Comparison of ENCODE assay signal across 13 mouse cellular contexts in genomic region chr2:26543155-26543554, GRCm38 (mm10). TPM values are rescaled to one million over a fixed set of nuclear protein-coding genes. Genes with fewer than 3 reads are reported as not detected.
DNase-seq lines count a peak whose midpoint lies in the region; ATAC-seq lines count a peak whose summit lies in the region.
"Had no signal": no experiment of that assay in that cellular context is flagged by ENCODE, and none has a peak within 500 bp of the region (broad histone marks: within the 10 kb centered on the region; RNA-seq: fewer than 3 reads in every experiment).

No protein-coding gene starts in this region.

- no peaks in the 10 kb centered on the region for H3K27me3 ChIP-seq in kidney, embryonic 15.5 days
- H3K27me3 ChIP-seq in midbrain, embryonic 11.5 days (ENCODE audit: control insufficient read depth, insufficient read depth, low read length), result no peaks in the 10 kb centered on the region
- no peaks in the 10 kb centered on the region for H3K27me3 ChIP-seq in midbrain, embryonic 16.5 days (ENCODE audit: control insufficient read depth, insufficient read depth, low read depth, low read length)
- H3K27me3 ChIP-seq: hindbrain, embryonic 15.5 days had no signal

- no peak overlapping the region for H3K4me2 ChIP-seq in kidney, embryonic 15.5 days
- no peak overlapping the region for H3K4me2 ChIP-seq in midbrain, embryonic 11.5 days
- no peak overlapping the region for H3K4me2 ChIP-seq in midbrain, embryonic 16.5 days (ENCODE audit: low read length)
- H3K4me2 ChIP-seq: hindbrain, embryonic 15.5 days had no signal

- no peaks in the 10 kb centered on the region for H3K36me3 ChIP-seq in kidney, embryonic 15.5 days
- H3K36me3 ChIP-seq in midbrain, embryonic 11.5 days (ENCODE audit: control insufficient read depth, insufficient read depth, low read length), result no peaks in the 10 kb centered on the region
- no peaks in the 10 kb centered on the region for H3K36me3 ChIP-seq in midbrain, embryonic 16.5 days (ENCODE audit: control insufficient read depth, insufficient read depth, low read length)
- H3K36me3 ChIP-seq: hindbrain, embryonic 15.5 days had no signal

- H3K27ac ChIP-seq in kidney, embryonic 15.5 days, result 0 out of 2 replicates have a peak overlapping the region, but pooled peaks have one; percentile 51
- no peak overlapping the region for H3K27ac ChIP-seq in midbrain, embryonic 11.5 days (ENCODE audit: low read depth, low read length)
- no peak overlapping the region for H3K27ac ChIP-seq in midbrain, embryonic 16.5 days (ENCODE audit: low read length)
- H3K27ac ChIP-seq: hindbrain, embryonic 15.5 days had no signal

- no peak overlapping the region for H3K9ac ChIP-seq in kidney, embryonic 15.5 days
- no peak overlapping the region for H3K9ac ChIP-seq in midbrain, embryonic 11.5 days (ENCODE audit: low read length)
- H3K9ac ChIP-seq in midbrain, embryonic 16.5 days (ENCODE audit: low read depth, low read length), result no peak overlapping the region
- H3K9ac ChIP-seq: hindbrain, embryonic 15.5 days had no signal

- H3K4me1 ChIP-seq in kidney, embryonic 15.5 days, result peaks cover 68% of the 10 kb centered on the region
- peaks cover 19% of the 10 kb centered on the region for H3K4me1 ChIP-seq in midbrain, embryonic 11.5 days (ENCODE audit: control insufficient read depth, insufficient read depth, low read length)
- H3K4me1 ChIP-seq in midbrain, embryonic 16.5 days (ENCODE audit: control insufficient read depth, insufficient read depth, low read length), result peaks cover 5% of the 10 kb centered on the region; the same call in 1 of the 2 replicates

- 65% methylated on average over 4 of the region's 4 CpGs for WGBS in kidney, embryonic 15.5 days
- WGBS in midbrain, embryonic 11.5 days, result 81% methylated on average over 4 of the region's 4 CpGs
- 67% methylated on average over 4 of the region's 4 CpGs for WGBS in midbrain, embryonic 16.5 days

- peak; percentile 44 to 61 for DNase-seq in heart, adult 18-20 months
- no peak for DNase-seq in heart, adult 8-10 months (ENCODE audit: low spot score)
- peak; percentile 59 for DNase-seq in lung, postnatal 36 days
- no peak for DNase-seq in lung, postnatal 10 days
- DNase-seq in midbrain, embryonic 11.5 days (ENCODE audit: low spot score, missing footprints), result no peak
- DNase-seq: cerebellum, postnatal 36 days; thymus, adult 18-20 months had no signal

- H3K4me3 ChIP-seq in kidney, embryonic 15.5 days (replicated peaks), result no peak overlapping the region
- H3K4me3 ChIP-seq in midbrain, embryonic 11.5 days (ENCODE audit: low read depth, low read length), result no peak overlapping the region
- H3K4me3 ChIP-seq in midbrain, embryonic 16.5 days (ENCODE audit: low read depth, low read length), result no peak overlapping the region
- H3K4me3 ChIP-seq: hindbrain, embryonic 15.5 days had no signal

- H3K9me3 ChIP-seq in kidney, embryonic 15.5 days (replicated peaks), result no peaks in the 10 kb centered on the region
- no peaks in the 10 kb centered on the region for H3K9me3 ChIP-seq in midbrain, embryonic 11.5 days (ENCODE audit: control insufficient read depth, low read length)
- no peaks in the 10 kb centered on the region for H3K9me3 ChIP-seq in midbrain, embryonic 16.5 days (replicated peaks; ENCODE audit: control insufficient read depth, low read length, poor library complexity, severe bottlenecking)
- H3K9me3 ChIP-seq: hindbrain, embryonic 15.5 days had no signal

- no peak for ATAC-seq in kidney, embryonic 15.5 days (replicated peaks; ENCODE audit: low FRiP score)
- ATAC-seq in midbrain, embryonic 11.5 days (ENCODE audit: low FRiP score), result no peak
- ATAC-seq in midbrain, embryonic 16.5 days, result no peak

RNA-seq across cellular contexts. Expression of gene Notch1, which starts 26.7 kb away (rescaled TPM):
- 10 to 100 TPM; 29.8 to 30.5 TPM for total RNA-seq in heart, adult 18-20 months (2021)
- 10 to 100 TPM; 22.2 to 36.5 (median 29.1) TPM for total RNA-seq in heart, adult 8-10 months (2022)
- 22.0 and 24.6 TPM in 2 replicates for polyA plus RNA-seq in kidney, embryonic 15.5 days (2015; fragmentation: Nextera tagmentation; extraction: Ambion mirVana)
- polyA plus RNA-seq in midbrain, embryonic 11.5 days (2014; fragmentation: Nextera tagmentation; extraction: Ambion mirVana), result 40.8 and 47.5 TPM in 2 replicates
- polyA plus RNA-seq in midbrain, embryonic 16.5 days (2015; fragmentation: Nextera tagmentation; extraction: Ambion mirVana), result 10.7 and 11.4 TPM in 2 replicates

RNA-seq across cellular contexts. Expression of gene Egfl7, which starts 36.7 kb away (rescaled TPM):
- total RNA-seq in heart, adult 18-20 months (2021), result 10 to 100 TPM; 94.2 to 94.8 TPM
- total RNA-seq in heart, adult 8-10 months (2022), result 100 to 1,000 TPM; 122 to 172 (median 148) TPM
- 218 and 219 TPM in 2 replicates for polyA plus RNA-seq in kidney, embryonic 15.5 days (2015; fragmentation: Nextera tagmentation; extraction: Ambion mirVana)
- 52.6 and 58.3 TPM in 2 replicates for polyA plus RNA-seq in midbrain, embryonic 11.5 days (2014; fragmentation: Nextera tagmentation; extraction: Ambion mirVana)
- polyA plus RNA-seq in midbrain, embryonic 16.5 days (2015; fragmentation: Nextera tagmentation; extraction: Ambion mirVana), result 62.0 and 64.4 TPM in 2 replicates

RNA-seq across cellular contexts. Expression of gene Gm20532, which starts 43.3 kb away (rescaled TPM):
- not detected for total RNA-seq in heart, adult 18-20 months (2021)
- total RNA-seq in heart, adult 8-10 months (2022), result not detected
- polyA plus RNA-seq in kidney, embryonic 15.5 days (2015; fragmentation: Nextera tagmentation; extraction: Ambion mirVana), result not detected in 2 replicates
- not detected in 2 replicates for polyA plus RNA-seq in midbrain, embryonic 11.5 days (2014; fragmentation: Nextera tagmentation; extraction: Ambion mirVana)
- polyA plus RNA-seq in midbrain, embryonic 16.5 days (2015; fragmentation: Nextera tagmentation; extraction: Ambion mirVana), result 0.30 TPM in 1 of 2 replicates, not detected in the other
- total RNA-seq: layer of hippocampus, adult 8-10 months; megakaryocyte progenitor cell, adult 5-6 weeks had no signal
- polyA plus RNA-seq: hindbrain, embryonic 15.5 days; limb, embryonic 11.5 days had no signal

Comparison
In these comparisons a context has a peak if more than half of its experiments do, and no peak if none do; other contexts are left out.
1. DNase-seq: peak in heart, adult 18-20 months (2 of 2) and lung, postnatal 36 days (single experiment); none in heart, adult 8-10 months (single experiment), lung, postnatal 10 days (single experiment) and midbrain, embryonic 11.5 days (single experiment).